Mouse (Mus musculus): Measurements from ENCODE around the gene 4833439L19Rik. TPM values are rescaled to one million over a fixed set of nuclear protein-coding genes. Genes with fewer than 3 reads are reported as not detected.
A peak's percentile ranks its signal among the peaks of the same experiment; 100 is the strongest.

The 4833439L19Rik gene
- total RNA-seq, 2 experiments from 2014 or later: 35.2 to 46.8 TPM

DNA sequence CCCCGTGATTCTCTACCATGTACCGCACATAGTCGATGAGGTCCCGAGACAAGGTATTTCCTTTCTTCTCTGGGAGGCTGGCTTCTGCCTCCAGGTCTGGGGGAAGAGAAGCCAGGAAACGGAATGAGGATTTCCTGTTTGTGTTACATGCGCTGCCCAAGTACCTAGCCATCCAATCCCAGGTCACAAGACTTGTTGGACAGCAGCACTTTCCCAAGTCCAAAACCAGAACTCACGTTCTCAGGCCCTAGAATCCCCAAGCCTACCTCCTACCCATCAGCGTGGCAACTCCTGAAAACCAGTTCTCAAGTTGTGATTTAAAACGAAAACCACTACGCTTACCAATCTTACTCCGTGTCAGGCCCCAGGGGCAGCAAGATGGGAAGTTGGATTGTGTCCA lies 20.6 kb upstream of the 4833439L19Rik start:
- no peak for ATAC-seq (replicated peaks; ENCODE audit: low FRiP score, low TSS enrichment, poor library complexity, severe bottlenecking)

DNA sequence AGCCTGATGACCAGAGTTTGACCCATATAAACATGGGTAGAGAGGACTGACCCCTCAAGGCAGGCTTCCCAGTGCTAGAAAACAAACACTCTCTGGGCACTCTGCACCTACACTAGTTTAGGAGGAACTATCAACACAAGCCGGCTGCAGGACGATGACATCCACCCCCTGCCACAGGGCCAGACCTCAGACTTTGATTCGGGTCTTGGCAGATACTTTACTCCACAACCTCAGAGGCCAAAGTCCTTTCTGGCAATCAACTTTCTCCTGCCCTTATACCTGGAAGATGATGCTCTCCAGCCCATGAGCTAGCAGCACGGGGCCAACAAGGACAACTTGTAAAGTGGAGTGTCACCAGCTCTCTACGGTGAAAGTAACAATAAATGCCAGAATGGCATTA lies 17.6 kb upstream of the 4833439L19Rik start:
- ATAC-seq (replicated peaks; ENCODE audit: low FRiP score, low TSS enrichment, poor library complexity, severe bottlenecking): no peak

DNA sequence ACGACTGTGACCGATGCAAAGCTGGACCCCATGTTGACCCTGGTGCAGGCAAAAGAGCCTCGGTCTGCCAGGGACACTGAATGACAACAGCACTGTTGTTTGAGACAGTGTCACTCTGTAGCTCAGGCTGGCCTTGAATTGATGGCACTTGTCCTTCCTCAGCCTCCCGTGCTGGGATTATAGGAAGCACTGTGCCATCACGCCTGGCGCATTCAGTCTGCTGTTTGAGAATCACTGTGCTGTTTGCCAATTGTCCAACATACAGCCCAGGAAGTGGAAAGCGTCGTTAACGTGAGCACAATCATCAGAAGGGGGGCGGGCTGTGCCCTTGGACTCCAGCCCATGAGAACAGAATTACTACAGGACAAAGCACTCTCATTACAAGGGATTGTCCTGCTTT lies 16.9 kb upstream of the 4833439L19Rik start:
- no peak for ATAC-seq (replicated peaks; ENCODE audit: low FRiP score, low TSS enrichment, poor library complexity, severe bottlenecking)

GRCm38 (mm10) chr13:54581385-54581784 lies 16.1 kb upstream of the 4833439L19Rik start:
- no peak for ATAC-seq (replicated peaks; ENCODE audit: low FRiP score, low TSS enrichment, poor library complexity, severe bottlenecking)

DNA sequence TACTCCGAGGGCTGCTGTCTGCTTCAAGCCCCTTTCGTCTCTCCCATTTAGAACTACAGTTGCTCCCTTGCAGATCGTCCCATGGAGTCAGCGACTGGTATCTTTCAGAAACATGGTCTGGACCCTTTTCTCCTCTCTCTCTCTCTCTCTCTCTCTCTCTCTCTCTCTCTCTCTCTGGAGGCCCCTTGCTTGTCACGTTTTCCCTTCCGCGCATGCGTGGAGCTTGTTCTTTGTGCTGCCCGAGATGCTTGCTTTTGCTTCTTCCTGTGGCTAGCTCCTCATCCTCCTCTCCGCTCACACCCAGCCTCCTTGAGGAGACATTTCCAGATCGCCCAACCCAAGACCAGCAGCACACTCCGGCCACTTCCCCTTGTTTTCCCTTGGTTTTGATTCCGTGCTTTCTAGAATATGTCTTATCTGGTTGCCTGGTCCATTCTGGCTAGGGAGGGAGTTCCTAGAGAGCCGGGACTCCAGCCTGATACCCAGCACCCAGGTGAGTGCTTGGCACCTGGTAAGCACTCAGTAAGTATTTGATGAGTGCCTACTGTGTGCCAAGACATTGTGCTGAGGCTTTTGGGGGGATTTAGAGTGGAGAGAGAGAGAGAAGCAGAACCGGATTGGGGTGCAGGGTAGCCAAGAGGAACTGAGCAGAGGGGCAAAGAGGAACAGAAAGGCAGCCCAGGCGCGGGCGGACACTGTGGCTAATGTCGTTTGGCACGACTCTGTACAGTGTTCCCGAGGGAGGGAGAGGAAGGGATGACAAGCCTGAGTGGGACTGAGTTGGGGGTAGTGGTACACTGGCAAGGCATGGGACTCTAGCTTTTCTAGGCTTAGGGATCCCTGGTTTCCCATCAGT lies 12.6 kb upstream of the 4833439L19Rik start:
- no peak for ATAC-seq (replicated peaks; ENCODE audit: low FRiP score, low TSS enrichment, poor library complexity, severe bottlenecking)

DNA sequence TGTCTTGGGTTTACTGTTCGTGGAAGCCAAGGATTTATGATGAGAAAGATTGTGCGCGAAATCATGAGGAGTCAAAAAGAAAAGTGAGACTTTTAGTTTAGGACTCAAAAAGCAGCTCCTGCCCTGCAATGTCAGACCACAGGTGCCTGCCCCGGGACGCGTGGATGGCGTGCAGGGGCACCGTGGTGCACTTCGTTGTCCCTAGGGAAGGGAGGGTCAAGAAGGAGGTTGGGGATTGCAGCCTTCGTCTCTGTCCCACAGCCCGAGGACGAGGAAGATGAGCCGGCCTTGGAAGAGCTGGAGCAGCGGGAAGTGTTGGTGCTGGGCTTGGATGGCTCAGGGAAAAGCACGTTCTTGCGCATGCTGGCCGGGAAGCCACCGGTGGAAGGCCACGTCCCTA lies 10.3 kb upstream of the 4833439L19Rik start:
- no peak for ATAC-seq (replicated peaks; ENCODE audit: low FRiP score, low TSS enrichment, poor library complexity, severe bottlenecking)

- peak; percentile 69 for ATAC-seq (replicated peaks; ENCODE audit: low FRiP score, low TSS enrichment, poor library complexity, severe bottlenecking)
These were observed 9.7 kb upstream of the 4833439L19Rik start, which contains the start of gene Arl10 for GRCm38 (mm10) chr13:54574854-54575481. Gene Arl10 (plus strand): TSS chr13:54575015.

- ATAC-seq (replicated peaks; ENCODE audit: low FRiP score, low TSS enrichment, poor library complexity, severe bottlenecking): no peak
These were observed 7.4 kb upstream of the 4833439L19Rik start for GRCm38 (mm10) chr13:54572621-54573020.

DNA sequence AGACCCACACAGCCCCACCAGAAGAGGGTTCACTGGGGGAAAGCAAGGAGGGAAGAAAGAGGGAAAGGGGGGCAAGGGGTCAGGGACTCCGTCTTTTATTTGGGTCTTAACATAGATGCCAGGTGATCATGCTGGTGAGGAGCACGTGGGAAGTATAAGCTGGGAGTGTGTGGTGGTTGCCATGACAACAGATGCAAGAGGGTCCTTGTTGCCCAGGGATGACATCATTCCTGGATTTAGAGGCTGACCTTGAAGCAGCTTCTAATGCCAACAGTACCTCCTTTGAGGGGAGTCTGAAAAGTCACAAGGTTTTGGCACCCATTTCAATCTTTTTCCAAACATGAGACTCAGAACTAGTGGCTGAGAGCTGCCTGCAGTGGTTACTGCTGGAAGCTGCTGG lies 6.4 kb upstream of the 4833439L19Rik start:
- no peak for ATAC-seq (replicated peaks; ENCODE audit: low FRiP score, low TSS enrichment, poor library complexity, severe bottlenecking)

- no peak for ATAC-seq (replicated peaks; ENCODE audit: low FRiP score, low TSS enrichment, poor library complexity, severe bottlenecking)
These were observed 5.5 kb upstream of the 4833439L19Rik start for GRCm38 (mm10) chr13:54570736-54571135.

GRCm38 (mm10) chr13:54569282-54569681 lies 4.0 kb upstream of the 4833439L19Rik start:
- no peak for ATAC-seq (replicated peaks; ENCODE audit: low FRiP score, low TSS enrichment, poor library complexity, severe bottlenecking)

- ATAC-seq (replicated peaks; ENCODE audit: low FRiP score, low TSS enrichment, poor library complexity, severe bottlenecking): no peak
These were observed 3.1 kb upstream of the 4833439L19Rik start for GRCm38 (mm10) chr13:54568380-54568779.

GRCm38 (mm10) chr13:54565594-54566345 lies 535 bp upstream of the 4833439L19Rik start:
- ATAC-seq (replicated peaks; ENCODE audit: low FRiP score, low TSS enrichment, poor library complexity, severe bottlenecking): peak; percentile 47

DNA sequence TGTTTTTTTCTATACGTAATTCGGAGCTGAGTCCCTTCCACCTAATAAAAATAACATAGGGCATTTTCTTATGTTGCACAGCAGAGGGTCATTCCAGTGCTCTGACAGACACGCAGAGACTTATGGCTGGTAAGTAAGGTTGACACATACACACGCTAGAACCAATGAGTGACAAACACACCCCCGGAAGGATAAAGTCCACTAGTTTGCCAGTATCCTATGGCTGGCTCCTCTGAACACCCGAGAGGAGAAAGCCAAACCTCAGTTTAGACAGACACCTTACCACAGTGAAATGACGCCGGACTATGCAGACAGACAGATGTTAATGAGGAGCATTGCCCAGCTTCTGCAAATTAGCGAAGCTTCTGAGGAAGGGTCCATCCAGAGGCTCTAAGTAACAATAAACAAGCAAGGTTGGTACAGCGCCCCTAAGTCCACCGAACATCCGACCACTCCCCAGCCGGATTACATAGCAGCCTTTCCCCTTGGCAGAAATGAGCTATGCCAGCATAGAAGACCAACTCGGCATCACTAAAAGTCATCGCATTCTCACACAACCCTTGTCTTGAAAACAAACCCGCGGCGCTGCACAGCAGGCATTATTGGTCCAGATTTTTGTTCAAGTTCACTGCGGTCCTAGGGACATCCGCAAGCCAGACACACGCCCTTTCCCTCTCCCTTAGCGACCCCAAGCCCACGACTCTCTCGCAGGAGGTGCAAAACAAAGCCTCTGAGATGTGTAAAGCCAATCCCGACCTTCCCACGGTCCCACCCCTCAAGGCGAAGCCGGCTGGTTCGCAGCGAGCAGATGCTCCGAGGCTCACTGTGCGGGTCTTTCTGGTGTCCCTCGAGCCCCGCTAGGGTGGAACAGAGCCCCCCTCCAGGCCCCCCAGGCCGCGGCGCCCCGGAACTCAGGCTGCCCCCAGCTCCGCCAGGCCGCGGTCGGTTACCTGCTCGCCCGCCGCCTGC lies 719 bp downstream of the 4833439L19Rik start:
- no peak for ATAC-seq (replicated peaks; ENCODE audit: low FRiP score, low TSS enrichment, poor library complexity, severe bottlenecking)

- no peak for ATAC-seq (replicated peaks; ENCODE audit: low FRiP score, low TSS enrichment, poor library complexity, severe bottlenecking)
These were observed 2.7 kb downstream of the 4833439L19Rik start for GRCm38 (mm10) chr13:54562562-54562961.

- ATAC-seq (replicated peaks; ENCODE audit: low FRiP score, low TSS enrichment, poor library complexity, severe bottlenecking): no peak
These were observed 4.6 kb downstream of the 4833439L19Rik start for GRCm38 (mm10) chr13:54560608-54561007.

DNA sequence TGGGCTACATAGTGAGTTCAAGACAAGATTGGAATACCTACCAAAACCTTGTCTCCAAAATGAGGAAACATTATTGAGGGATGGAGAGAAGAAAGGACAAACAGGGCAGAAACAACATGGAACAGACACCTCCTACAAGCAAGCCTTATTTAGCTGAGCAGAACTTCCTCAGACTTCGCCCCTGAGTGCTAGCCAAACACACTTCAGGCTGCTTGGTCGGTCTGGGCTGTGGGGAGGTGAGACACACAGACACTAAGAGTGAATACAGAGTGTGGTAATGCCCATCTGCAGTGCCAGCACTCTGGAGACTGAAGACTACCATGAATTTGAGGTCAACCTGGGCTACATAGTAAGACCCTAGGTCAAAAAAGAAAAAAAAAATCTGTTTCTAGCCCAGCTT lies 5.6 kb downstream of the 4833439L19Rik start:
- no peak for ATAC-seq (replicated peaks; ENCODE audit: low FRiP score, low TSS enrichment, poor library complexity, severe bottlenecking)

DNA sequence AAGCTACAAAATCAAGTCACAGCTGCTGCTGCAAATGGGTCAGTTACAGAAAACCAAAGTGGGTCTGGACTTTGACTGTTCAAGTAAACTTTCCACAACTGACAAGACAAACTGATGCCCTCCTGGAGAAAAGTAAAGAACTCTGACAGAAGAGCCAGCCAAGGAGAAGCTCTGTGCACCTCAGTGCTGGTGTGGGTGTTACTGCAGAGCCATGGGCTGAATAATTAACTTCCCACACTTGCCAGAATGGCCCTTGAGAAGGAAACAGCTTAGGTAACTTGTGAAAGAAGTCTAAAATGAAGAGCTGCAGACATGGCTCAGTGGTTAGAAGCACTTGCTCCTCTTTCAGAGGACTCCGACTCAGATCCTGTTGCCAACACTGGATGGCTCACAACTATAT lies 7.6 kb downstream of the 4833439L19Rik start:
- no peak for ATAC-seq (replicated peaks; ENCODE audit: low FRiP score, low TSS enrichment, poor library complexity, severe bottlenecking)

DNA sequence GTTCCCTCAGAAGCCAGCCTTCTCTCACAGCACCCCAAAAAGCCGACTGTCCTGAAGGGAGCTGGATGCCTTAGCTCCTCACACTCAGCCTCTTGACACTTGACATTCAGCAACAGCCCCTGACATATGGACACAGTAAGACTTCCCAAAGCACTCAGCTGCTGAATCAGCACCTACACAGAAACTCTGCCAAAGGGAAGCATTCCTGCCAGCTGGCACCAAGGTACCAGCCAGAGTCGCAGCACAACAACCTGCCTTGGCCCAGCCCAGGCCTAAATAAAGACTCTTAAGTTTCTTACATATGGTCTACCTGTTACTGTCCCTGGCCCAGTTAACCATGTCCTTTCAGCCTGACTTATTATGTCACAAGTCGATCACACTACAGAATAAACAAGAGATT lies 8.4 kb downstream of the 4833439L19Rik start:
- no peak for ATAC-seq (replicated peaks; ENCODE audit: low FRiP score, low TSS enrichment, poor library complexity, severe bottlenecking)
